Mouse (Mus musculus): ENCODE measurements at regions not wholly inside any gene's neighbourhood (a gene's known extent, or its start where the extent isn't known, plus 50 kb on each side); places are given as distances from the start of the nearest gene placed in this dataset.
A peak's percentile ranks its signal among the peaks of the same experiment; 100 is the strongest.

GRCm38 (mm10) chr14:100753951-100754350 is 446.2 kb downstream of the Prr30 start:
- peak; percentile 56; the same call in 1 of the 2 replicates for TF ChIP-seq CTCF (IDR thresholded peaks at IDR 0.05; ENCODE audit: control insufficient read depth, insufficient read depth, insufficient replicate concordance, low read depth, low read length)
- no peak for TF ChIP-seq POLR2A (IDR thresholded peaks at IDR 0.05; ENCODE audit: control insufficient read depth, low read depth, low read length)

Data from testis, adult 2 months (tissue).